Mouse (Mus musculus) adrenal gland, postnatal 36 days (tissue): Measurements from ENCODE around the gene Gm13212. TPM values are rescaled to one million over a fixed set of nuclear protein-coding genes. Genes with fewer than 3 reads are reported as not detected.

ENCODE experiments used
- total RNA-seq, 2 experiments: library from RNA; stranded (reverse); gene quantifications; 2 replicates each; pipeline ENCODE4 v1.2.3; 2021

Gm13212 gene
- total RNA-seq, 2 experiments from 2014 or later: 1.2 to 3.4 TPM

Other genes starting within 250 kb of the Gm13212 start
- gene Zfp990, start 74.4 kb upstream of the Gm13212 start, total RNA-seq: 1 to 10 TPM in 1 of 2 experiments, under 1 TPM in 1; 0.86 to 1.2 TPM
- under 1 TPM in 1 of 2 experiments, not detected in 1; 0.33 TPM for gene Zfp980, start 85.5 kb downstream of the Gm13212 start, total RNA-seq